Mouse (Mus musculus): ENCODE measurements around the gene Gimap4.

- TF ChIP-seq CTCF (IDR thresholded peaks at IDR 0.05; ENCODE audit: borderline replicate concordance, insufficient read depth, low read length) (no peak), POLR2A (IDR thresholded peaks at IDR 0.05; ENCODE audit: low read depth, low read length) (no peak)
Measured at GRCm38 (mm10) chr6:48702601-48703000, 18.3 kb downstream of the Gimap4 start.

Measured in embryonic fibroblast, embryonic 13.5 days (primary cell).